Mouse (Mus musculus) cerebellum, postnatal 10 days (tissue): ENCODE results near the gene Cd83.
A peak's percentile ranks its signal among the peaks of the same experiment; 100 is the strongest.

Experiments used
- DNase-seq, 2 experiments: peaks; one replicate each; pipeline ENCODE4 v3.0.0; 2021; ENCODE audit warnings: mixed read lengths in 2 of 2

Cd83 gene

GRCm38 (mm10) chr13:43784725-43785711 lies at the start of gene Cd83:
Gene Cd83, plus strand, starts transcription at chr13:43784775.
- peak; percentile 66 to 71 for DNase-seq

- peak; percentile 90 to 92 for DNase-seq
Measured at GRCm38 (mm10) chr13:43739598-43740275, 44.8 kb upstream of the Cd83 start.

DNA sequence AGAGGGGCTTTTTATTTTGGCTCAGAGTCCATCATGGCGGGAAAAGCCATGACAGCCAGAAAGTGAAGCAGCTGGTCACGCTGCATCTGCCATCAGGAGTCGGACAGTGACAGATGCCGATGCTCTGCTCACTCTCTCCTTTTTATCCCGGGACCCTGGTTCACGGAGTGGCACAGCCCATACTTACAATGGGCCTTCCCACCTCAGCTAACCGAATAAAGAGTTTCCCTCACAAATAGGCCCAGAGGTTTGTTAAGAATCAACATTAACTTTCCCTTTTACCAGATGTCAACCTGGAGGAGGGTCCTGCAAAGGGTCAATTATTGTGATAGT lies 44.3 kb upstream of the Cd83 start:
- peak in 1 of 2 experiments; percentile 42 for DNase-seq

- no peak for DNase-seq
Measured at GRCm38 (mm10) chr13:43742677-43743076, 41.9 kb upstream of the Cd83 start.

- DNase-seq, result no peak
Measured at GRCm38 (mm10) chr13:43744259-43744658, 40.3 kb upstream of the Cd83 start.

DNA sequence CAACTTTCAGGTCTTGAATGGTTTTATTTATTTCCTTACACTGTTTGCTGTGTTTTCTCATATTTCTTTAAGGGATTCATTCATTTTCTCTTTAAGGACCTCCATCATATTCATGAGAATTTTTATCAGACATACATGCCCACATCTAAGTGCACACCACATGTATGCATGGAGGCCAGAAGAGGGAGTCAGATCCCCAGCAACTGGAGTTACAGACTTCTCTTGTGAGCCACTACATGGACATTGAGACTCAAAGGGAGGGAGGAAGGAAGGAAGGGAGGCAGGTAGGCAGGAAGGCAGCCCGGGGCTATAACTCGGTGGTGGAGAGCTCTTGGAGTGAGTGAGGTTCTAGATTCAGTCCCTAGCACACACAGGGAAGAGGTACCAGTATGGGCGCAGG lies 34.3 kb upstream of the Cd83 start:
- DNase-seq, result no peak

GRCm38 (mm10) chr13:43750966-43751365 lies 33.6 kb upstream of the Cd83 start:
- no peak for DNase-seq

GRCm38 (mm10) chr13:43752407-43752806 lies 32.2 kb upstream of the Cd83 start:
- DNase-seq, result no peak

- no peak for DNase-seq
Measured at GRCm38 (mm10) chr13:43753652-43754051, 30.9 kb upstream of the Cd83 start.

DNA sequence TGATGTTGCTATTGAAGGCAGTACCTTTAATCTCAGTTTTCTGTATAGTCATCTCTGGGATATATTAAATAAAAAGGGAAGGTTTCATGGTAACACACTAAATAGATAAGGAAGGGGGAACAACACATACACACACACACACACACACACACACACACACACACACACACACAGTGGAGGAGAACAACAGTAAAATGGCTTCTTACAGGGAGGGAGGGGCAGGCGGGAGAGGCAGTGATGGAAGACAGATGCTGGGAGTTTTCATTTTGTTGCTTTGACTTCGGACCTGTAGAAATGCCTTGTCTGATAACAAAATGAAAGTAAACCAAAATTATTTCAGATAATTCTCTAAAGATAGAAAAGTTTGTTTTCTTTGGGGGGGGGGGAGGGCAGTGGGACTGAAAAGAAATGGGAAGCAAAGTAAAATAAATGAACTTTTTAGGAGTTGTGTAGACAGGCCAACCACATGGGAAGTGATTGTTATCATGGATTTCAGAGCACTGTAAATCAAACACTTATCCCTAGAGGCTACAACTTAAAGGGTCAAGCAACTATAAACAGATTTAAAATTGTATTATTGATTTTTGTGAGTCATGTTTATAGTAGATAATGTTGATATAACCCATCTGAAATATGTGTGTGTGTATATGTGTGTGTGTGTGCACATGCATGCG lies 30.0 kb upstream of the Cd83 start:
- no peak for DNase-seq

DNA sequence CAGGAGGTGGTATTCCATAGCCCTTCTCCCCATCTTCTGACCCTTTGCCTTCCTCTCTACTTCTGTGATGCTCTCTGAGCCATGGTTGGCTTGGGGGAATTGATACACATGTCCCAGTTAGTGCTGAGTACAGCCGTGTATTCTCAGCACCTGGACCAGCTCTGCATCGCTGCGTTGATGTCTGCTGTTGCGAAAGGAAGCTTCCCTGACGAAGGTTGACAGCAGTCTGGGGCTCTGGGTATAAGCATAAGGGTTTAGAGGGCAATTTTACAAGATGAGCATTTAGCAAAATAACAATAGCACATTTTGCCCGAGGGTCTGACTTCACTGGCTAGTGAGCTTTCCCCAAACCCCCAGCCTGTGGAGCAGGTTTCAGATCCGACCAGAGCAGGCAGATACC lies 29.0 kb upstream of the Cd83 start:
- no peak for DNase-seq

- DNase-seq, result no peak
Measured at GRCm38 (mm10) chr13:43761156-43761855, 23.3 kb upstream of the Cd83 start.

DNA sequence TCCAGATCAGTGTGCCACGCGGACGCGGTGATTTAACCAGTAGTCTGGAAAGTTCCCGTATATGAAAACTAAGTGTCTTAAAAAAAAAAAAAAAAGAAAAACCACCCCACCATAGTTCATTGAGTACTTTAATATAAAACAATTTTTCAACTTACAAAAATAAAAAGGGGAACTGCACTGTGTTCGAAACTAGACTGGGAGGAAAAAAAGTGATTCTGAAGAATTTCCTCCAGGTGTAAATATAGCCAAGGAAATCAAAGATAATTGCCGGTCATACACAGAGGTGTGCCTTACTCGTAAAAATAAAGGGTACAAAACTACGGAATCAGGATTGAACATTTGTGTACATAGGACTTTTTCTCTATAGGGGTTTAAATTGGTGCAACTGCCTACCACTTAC lies 21.7 kb upstream of the Cd83 start:
- no peak for DNase-seq

GRCm38 (mm10) chr13:43763301-43763994 lies 21.1 kb upstream of the Cd83 start:
- no peak for DNase-seq

GRCm38 (mm10) chr13:43763995-43764579 lies 20.5 kb upstream of the Cd83 start:
- peak; percentile 92 to 93 for DNase-seq

DNA sequence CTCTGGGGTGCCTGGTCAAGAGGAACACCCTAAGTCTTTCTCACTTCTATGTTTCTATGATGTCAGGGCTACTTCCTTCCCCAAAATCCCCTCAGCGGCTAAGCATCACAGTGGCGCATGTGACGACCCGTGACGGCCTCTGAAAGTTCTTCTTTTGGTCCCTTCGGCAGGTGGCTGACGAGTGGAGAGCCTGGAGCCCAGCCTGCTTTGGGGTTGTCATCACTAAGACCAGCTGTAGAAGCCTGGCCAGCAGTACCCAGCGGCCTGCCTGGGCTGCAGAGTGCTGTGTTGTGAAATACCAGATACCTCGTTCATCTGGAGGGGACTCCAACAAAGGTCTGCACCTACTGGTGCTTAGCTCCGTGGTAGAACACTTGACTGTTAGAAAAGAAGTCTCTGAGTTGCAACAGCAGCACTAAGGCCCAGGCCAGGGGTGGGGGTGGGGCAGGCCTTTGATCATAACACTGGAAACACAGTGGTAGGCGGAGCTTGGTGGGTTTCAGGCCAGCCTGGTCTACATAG lies 19.2 kb upstream of the Cd83 start:
- DNase-seq, result no peak

DNA sequence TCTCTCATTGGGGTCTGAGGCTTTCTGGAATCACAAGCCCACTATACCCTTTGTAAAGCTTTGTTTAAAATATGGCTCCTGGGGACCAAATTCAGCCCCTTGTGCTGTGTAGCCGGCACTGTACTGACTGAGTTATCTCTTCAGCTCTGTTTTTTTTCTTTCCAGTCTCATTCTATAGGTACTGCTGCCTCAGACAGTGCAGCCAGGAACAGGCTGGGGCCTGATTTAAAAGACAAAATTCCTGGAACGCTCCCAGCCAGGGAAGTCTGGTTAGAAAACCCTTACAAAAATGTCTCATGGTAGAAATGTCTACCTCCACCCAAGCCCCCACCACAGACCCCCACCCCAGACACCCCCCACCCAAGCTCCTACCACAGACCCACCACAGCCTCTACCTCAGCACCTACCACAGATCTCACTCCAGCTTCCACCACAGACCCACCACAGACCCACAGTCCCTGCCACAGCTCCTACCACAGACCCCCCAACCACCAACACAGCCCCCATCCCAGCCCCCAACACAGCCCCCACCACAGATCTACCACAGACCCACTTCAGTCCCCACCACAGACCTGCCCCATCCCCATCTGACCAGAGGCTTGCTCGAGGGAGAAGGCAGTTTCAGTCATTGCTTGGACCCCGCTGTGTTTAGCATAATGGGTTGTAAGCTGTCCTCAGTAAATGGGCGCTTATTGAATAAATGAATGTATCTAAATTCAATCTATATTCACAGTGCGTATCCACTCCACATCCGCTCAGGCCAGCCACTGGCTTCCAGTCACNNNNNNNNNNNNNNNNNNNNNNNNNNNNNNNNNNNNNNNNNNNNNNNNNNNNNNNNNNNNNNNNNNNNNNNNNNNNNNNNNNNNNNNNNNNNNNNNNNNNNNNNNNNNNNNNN lies 17.5 kb upstream of the Cd83 start:
- DNase-seq, result no peak

GRCm38 (mm10) chr13:43773020-43773419 lies 11.6 kb upstream of the Cd83 start:
- DNase-seq, result no peak

DNA sequence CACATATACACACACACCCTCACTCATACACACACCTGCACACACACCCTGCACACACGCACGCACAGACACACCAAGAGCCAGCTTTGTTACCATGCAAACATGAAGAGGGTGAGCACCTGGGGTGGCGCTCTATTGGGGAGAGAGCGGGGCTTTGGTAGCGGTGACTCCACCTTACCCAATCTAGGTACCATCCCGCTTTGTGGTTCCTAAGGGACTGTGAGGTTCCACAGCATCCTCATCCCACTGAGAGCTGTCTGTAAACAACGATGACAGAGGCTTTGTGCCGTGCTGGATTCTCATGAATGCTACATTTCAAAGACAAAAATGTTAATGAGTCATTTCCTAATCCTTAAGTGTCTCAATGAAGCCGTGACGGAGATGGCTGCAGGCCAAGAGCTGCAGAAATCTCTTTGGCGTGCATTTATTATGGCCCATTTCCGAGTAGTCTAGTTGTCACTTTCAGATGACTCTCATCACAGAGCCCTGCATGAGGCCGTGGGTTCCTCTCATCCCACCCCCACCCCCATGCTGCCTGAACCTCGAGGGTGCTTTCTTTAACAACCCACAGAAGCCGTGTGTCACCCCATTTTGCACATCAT lies 10.5 kb upstream of the Cd83 start:
- DNase-seq, result peak; percentile 70 to 73
